Mouse (Mus musculus) retina, postnatal 1 day (tissue): ENCODE results near the gene Cp.
"Not testable (repeated sequence)": the region's sequence is repeated elsewhere in the genome, so short reads cannot be mapped to it uniquely, and the experiment has no call there.

ENCODE experiments used
- DNase-seq: peaks from one replicate; pipeline ENCODE4 v3.0.0-alpha.2; 2012

Cp gene

DNA sequence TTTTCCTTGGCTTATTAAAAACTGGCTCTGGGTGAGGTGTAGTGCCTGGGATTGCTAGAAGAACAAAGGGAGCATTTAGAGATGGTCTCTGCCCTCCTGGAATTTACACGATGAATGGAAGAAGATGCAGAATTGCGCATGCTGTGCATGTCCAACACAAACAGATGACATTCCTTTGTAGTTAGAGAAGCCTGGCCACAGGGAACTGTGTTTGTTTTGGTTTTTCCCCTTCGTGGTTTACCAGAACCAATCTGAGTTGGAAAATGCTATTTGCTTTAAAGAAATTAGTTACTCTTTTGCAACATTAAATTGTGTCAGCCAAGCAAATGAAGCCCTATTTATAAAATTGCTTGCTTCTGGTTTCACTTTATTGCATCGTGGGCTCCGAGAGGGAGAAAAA, at the start of gene Cp:
Cp (plus strand) TSS at position 170 of the 400 bp plus-strand sequence.
- peak; percentile 86 for DNase-seq

- no peak for DNase-seq
Observed at GRCm38 (mm10) chr3:19948552-19948951, 8.3 kb upstream of the Cp start.

DNA sequence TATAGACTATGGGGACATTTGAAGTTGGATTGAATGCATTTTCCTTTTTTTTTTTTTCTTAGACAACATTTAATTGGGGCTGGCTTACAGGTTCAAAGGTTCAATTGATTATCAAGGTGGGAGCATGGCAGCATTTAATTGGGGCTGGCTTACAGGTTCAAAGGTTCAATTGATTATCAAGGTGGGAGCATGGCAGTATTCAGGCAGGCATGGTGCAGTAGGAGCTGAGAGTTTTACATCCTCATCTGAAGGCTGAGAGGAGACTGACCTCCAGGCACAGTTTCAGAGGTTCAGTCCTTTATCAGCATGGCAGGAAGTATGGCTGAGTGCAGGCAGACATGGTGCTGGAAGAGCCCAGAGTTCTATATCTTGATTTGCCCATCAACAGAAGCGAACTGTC, 7.5 kb upstream of the Cp start:
- not testable (repeated sequence) for DNase-seq

- DNase-seq: peak; percentile 62
Observed at GRCm38 (mm10) chr3:19953425-19953824, 3.4 kb upstream of the Cp start.

- DNase-seq: peak; percentile 89
Observed at GRCm38 (mm10) chr3:19953865-19954264, 3.0 kb upstream of the Cp start.

- no peak for DNase-seq
Observed at GRCm38 (mm10) chr3:19958031-19958430, 1.2 kb downstream of the Cp start.

DNA sequence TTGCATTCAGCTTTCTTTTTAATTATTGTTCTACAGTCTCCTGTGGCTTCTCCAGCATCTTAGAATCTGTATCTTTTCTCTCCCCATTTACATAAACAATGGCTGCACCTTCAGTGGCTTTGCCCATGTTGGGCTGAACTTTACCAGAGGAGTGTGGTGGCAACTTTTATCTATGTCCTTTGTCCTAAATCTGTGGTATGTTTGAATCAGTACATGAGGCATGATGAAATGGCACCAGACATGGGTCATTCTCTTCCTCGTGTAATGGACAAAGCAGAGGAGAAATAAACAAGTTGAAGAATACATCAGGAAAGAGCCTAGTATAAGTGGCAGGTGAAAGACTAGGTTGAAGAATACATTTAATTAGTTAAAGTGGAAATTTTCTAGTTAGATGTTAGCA, 2.1 kb downstream of the Cp start:
- peak; percentile 29 for DNase-seq

GRCm38 (mm10) chr3:19960570-19961114, 3.8 kb downstream of the Cp start:
- peak; percentile 17 for DNase-seq

DNA sequence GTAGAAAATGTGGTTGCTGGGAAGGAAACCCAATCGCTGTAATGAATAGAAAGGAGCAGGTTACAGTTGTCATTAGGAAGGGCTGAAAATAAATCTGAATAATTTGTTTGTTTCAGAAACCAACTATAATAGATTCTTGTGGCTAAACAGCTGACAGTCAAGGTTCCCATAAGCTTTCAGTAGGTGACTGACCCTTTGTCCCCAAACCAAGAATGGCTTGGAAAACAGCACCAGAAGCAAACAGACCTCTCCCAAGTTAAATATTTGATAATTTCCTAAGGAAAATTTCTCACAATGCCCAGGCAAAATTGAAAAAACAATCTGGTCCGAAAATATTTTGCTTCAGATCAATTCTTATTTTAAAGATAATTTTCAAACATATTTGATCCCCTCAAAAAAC, 4.5 kb downstream of the Cp start:
- no peak for DNase-seq

DNA sequence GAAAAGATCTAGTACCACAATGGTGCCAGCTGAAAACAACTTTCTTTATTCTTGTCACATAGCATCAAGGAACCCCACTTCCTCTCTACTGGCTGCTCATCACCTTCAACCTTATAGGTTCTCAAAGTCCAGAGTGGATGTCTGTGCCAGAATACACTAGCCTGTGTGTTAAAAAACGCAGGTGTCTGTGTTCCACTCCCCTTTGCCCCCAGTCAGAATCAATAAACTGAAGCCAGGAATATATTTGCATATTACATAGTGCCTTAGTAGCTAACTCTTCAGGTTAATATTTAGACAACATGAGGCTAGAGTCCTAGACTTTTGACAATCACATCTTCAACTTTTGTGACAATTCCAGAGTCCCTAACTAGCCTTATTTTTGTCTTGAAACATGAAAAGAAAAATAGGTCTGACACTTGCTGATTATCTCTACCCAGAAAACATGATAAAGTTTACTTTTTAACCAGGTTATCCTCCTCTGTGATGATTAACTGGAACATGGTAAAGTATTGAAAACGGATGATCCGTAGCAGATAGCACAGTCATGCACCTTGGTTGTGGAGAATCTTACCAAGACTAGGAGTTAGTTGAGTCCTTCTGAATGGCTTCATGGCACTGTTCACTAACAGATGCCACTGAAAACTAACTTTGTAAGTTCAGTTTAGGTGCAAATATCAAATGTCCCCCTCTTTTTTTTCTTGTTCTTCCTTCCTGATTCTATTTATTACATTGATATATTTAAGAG, 6.1 kb downstream of the Cp start:
- no peak for DNase-seq

DNA sequence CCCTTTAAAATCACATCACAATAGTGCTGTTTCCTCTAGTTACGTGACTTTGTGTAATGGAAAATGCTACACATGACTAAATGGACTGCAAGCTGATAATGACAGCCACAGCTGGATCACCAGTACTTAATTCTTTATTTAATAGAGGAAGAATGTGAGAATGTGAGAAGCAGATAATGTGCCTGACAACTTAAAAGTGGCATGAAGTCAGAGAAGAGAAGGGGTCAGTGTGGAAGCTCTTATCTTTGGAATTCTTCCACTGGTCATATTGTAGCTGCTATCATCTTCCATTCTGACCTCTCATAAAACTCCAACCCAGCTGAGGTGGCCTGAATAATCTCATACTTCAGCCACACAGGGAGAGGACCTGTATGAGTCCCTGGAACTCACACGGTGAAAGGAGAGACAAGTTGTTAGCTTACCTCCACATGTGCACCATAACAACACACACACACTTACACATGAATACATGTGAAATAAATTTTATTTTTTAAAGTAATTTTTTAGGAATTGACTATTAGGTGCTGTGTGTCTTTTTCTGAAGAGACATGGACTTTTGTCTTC, 7.9 kb downstream of the Cp start:
- no peak for DNase-seq

DNA sequence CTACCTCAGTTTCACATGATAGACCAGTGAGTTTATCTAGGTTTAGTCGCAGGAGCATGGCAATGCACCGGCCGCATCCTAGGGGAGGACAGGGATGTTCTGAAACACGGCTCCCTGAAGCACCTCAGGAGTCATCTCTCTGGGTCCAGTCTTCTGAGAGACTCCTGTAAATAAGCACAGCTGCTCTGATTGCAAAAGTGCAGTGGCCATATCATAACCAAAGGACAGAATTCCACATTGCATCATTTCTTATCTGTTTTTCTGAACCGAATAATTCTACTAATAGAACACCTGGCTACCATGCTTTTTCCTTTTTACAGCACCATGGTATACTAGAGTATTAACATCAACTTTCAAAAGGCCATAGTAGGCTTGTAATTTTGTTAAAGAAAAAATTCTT, 8.4 kb downstream of the Cp start:
- DNase-seq: no peak

- DNase-seq: no peak
Observed at GRCm38 (mm10) chr3:19966072-19966471, 9.2 kb downstream of the Cp start.

DNA sequence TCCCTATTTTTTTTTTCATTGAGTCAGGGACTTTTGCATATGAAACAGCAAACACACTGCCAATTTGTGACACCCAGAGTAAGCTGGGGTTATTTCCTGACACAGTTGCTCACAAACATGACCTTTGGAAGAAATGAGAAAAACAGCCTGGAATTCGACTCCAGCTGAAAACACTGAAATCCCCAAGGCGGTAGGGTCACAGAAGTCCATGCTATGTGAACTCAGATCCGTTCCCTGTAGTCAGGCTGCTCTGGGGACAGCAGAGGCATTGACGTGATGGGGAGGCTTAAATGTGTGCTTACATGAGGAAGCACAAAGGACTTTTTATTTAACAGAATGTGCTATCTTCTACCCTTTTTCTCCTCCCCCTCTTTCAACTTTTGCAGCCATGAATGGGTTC, 21.6 kb downstream of the Cp start:
- DNase-seq: no peak

- DNase-seq: no peak
Observed at GRCm38 (mm10) chr3:19981156-19981555, 24.3 kb downstream of the Cp start.

DNA sequence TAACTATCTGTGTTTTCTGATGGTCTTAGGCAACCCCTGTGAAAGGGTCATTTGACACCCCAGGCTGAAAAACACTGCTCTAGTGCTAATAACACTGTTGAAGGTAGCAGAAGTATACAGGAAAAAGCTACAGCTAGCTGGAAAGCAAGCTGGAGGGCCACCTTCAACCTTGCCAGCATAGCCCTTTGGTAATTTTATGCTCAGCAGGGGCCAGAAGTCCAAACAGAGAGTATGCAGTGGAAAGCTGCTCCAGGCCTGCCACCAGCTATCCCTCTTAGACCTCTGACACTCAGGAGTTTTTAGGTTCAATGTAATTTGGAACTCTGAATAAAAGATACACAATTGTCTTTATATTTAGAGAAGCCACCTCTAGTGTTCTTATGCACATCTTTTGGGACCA, 26.0 kb downstream of the Cp start:
- DNase-seq: no peak

DNA sequence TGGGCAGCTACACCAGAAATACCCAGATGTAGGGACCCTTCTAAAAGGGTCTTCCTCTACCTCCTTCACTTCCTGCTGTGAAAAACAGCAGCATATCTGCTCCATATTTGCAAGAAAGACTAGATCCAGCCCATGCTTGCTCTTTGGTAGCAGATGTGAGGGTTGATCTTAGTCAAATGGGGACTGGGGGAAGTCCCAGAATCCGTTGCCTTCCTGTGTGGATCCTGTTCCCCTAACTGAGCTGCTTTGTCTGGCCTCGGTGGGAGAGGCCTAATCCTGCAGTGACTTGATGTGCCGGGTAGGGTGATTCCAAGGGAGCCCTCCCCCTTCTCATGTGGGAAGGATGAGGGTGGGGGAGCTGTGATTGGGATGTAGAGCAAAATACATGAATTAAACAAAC, 29.3 kb downstream of the Cp start:
- no peak for DNase-seq

- DNase-seq: no peak
Observed at GRCm38 (mm10) chr3:19990031-19990430, 33.2 kb downstream of the Cp start.

DNA sequence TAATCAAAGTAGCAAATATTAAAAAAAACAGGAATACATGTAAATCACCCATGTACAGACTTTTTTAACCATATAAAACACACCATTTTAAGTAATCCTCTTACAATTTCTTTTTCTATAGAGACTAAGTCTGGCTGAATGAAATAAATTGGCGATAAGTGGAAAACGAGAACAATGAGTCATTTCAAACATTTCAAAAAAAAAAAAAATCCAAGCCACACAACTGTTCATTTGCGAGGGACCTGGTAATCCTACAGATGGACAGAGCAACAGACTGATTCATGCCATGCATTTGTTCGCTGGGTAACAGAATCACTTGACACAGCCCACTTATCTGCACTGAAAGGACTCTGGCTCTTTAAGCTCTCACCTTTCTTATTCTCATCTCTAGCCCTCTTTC, 35.5 kb downstream of the Cp start:
- no peak for DNase-seq

GRCm38 (mm10) chr3:19999551-19999950, 42.7 kb downstream of the Cp start:
- DNase-seq: no peak

DNA sequence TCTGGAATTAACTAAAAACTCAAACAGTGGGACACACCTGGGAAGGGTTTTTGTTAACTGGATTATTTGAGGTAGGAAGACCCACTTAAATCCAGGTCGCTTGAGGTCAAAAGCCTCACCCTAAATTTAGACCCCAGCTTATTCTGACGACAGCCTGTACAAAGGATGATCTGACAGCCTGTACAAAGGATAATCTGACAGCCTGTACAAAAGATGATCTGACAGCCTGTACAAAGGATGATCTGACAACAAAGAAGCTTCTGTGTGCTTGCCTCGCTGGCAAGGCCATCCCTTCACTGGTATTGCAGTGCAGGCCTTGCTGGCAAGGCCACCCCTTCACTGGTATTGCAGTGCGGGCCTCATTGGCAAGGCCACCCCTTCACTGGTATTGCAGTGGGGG, 44.0 kb downstream of the Cp start:
- DNase-seq: peak; percentile 69

DNA sequence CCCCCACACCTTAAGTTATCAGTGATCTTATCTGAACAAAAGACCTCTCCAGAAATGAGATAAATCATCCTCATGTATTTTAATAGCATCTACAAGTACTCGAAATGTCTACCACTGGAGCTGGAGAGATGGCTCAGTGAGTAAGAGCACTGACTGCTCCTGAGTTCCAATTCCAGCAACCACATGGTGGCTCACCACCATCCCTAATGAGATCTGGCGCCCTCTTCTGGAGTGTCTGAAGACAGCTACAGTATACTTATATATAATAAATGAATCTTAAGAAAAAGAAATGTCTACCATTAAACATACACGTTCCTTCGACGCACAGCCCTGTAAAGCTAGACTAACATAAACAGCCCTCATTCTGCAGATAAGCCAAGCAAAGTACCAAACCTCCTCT, 45.9 kb downstream of the Cp start:
- DNase-seq: peak; percentile 20

DNA sequence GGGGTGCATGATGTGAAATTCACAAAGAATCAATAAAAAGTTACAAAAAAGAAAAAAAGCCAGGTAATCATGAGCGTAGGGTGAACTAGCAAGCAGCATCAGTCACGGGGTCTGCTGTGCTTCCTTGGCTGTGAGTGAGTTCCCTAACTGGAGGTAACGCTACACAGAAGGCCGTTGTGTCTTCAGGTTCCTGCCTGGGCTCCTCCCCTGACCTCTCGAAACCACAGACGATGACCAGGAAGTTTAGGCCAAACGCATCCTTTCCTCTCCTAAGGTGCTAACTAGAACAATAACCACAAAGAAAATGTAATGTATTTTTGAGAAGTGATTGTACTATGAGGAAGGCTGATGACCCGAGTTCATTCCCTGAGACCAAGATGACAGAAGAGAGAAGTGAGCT, 47.6 kb downstream of the Cp start:
- no peak for DNase-seq

DNA sequence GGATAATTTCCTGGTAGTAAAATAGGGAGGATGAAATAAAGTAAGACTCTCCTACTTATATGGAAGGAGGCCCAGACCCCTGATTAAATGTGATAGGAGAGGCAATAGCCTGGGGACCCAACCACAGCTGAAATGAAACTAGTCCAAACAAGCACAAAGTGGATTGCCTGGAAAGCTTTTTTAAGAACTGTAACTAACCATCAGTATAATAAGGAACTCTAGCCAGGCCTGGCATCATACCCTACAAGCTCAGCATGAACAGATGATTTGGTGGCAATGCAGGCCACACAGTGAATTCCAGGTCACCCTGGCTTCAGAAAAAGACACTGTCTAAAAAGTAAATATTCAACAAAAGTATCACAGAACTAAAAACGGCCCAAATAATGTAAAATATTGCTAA, 48.8 kb downstream of the Cp start:
- no peak for DNase-seq

- DNase-seq: no peak
Observed at GRCm38 (mm10) chr3:20007275-20007674, 50.4 kb downstream of the Cp start.
